Mouse (Mus musculus) c-Kit-positive CD71-positive TER-119-positive erythroid progenitor cells, embryonic 14.5 days (primary cell): ENCODE results near the gene Rexo5.

Experiments
- DNase-seq: peaks from one replicate; pipeline ENCODE4 v3.0.0-alpha.2; 2013; ENCODE audit warnings: low spot score

The Rexo5 gene

GRCm38 (mm10) chr7:119845541-119845940, 51.7 kb downstream of the Rexo5 start:
- no peak for DNase-seq

DNA sequence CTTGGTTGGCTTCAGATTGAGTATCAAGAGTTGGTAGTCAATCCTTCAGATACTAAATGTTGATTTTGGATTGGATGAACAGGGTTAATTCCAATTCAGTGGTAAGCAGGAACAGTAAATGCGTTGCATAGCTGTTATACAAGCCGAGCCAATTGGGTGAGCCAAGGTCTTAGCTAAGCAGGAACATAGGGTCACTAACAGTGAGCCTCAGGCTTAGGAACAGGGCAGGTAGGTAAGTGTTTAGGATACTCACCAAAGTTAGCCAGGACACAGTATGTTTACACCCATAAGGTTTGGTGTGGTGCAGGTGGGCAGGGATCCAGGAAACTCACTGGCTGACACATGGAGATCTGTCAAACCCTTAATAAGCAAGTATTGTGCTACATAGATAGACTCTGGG, 53.6 kb downstream of the Rexo5 start:
- no peak for DNase-seq

GRCm38 (mm10) chr7:119849096-119849495, 55.3 kb downstream of the Rexo5 start:
- DNase-seq = peak; percentile 23

GRCm38 (mm10) chr7:119850737-119851136, 56.9 kb downstream of the Rexo5 start:
- DNase-seq = no peak

GRCm38 (mm10) chr7:119852494-119852893, 58.7 kb downstream of the Rexo5 start:
- no peak for DNase-seq

DNA sequence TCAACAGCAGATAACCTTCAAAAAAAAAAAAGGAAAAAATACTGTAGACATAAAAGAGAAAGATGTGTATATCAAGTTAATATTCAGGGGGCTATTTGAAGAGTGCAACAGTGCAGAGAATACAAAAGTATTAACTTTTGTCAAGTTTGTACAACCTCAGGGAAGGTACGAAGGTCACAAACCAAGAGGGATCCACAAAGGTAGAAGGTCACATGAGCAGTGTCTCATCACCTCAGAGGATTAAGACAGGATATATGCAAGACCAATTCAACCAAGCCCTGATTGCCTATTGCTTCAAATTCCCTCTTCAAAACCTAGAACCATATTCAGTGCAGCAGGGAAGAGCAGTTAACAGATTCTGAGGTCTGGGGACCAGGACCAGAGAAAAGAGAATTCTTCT, 59.4 kb downstream of the Rexo5 start:
- no peak for DNase-seq

DNA sequence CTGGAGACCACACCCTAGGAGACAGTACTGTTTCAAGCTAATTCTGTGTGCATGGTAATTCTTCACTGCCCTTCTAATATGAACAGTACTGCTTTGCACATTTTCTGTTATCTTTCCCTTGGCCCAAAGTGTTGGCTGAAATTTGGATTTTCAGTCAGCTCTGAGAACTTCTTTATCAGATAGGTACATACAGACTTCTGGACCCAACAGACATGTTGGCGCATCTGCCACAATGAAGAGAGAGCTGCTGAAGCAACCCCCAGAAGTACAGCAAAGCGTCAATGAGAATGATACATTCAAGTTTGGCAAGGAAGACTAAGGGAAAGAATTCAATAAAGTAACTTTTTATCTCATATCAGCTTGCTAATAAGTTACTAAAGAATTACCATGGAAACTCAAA, 60.6 kb downstream of the Rexo5 start:
- DNase-seq = no peak

DNA sequence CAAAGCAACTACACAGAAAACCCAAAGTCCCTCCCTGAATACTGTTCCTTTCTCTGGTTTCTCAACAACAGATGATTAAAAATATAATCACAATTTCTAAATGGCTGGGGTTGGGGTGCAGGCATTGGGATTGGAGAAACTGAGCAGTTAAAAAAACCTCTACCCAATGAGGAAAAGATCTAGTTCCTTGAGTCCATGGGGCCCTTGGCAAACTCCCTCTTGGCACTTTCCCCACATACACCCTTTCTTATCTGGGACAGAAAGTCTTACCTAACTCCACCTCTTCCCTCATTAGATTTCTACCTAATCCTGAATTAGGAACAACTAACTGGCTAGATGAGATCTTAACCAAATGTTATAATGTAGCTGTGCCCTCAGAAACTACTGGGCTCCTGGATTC, 61.2 kb downstream of the Rexo5 start:
- no peak for DNase-seq

DNA sequence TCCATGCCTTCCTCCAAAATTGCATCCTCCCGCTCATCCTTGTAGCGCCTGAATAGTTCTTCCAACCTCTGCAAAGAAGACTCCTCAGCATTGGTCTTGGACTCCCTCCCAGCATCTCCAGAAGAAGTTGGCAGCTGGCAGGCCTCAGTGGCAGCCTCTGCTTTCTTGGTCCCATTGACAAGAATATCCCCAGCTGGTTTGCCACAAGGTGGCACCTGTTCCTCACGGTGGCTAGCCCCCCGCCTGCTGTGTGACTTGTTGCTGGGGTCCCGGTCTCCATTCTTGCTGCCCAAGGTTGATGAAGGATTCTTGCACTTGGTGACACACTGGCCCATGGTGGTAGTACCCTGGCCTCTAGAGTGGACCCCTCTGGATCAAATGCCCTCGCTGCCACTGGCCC, 65.7 kb downstream of the Rexo5 start:
- no peak for DNase-seq

DNA sequence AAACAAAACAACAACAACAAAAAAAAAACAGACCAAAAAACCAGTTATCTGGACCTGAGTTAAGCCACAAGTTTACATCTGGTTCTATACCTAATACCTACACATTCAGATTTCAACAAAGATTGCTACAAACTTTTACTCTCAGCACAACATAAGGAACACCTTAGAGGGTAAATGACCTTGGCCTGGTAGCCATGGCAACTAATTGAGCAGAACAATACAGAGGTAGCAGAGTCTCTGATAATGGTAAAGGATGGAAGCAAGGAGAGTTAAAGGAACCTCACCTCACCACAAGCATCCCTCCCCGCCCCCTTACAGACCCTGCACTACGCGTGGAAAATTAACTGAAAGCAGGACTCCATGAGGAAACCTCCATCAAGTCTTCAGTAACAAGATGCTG, 66.3 kb downstream of the Rexo5 start:
- no peak for DNase-seq

GRCm38 (mm10) chr7:119860554-119860953, 66.7 kb downstream of the Rexo5 start:
- no peak for DNase-seq

DNA sequence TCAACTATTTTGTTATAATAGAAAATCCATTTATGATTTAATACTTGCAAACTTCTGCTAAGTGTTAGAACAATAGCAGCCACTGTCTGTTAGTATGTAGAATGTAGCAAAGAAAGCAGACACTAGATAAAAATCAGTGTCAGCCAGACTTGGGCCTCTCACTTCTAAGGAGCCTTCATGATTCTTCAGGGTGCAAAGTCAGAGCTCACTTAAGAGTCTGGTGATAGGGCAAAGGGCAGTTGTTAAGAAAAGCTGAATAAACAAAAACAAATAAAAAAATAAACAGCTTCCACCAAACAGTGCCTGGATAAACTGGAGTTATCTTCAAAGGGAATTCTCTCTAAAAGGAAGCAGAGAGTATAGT, 67.1 kb downstream of the Rexo5 start:
- no peak for DNase-seq

GRCm38 (mm10) chr7:119861335-119862091, 67.7 kb downstream of the Rexo5 start:
- DNase-seq = no peak

- DNase-seq = no peak
Measured at GRCm38 (mm10) chr7:119862167-119862566, 68.4 kb downstream of the Rexo5 start.

DNA sequence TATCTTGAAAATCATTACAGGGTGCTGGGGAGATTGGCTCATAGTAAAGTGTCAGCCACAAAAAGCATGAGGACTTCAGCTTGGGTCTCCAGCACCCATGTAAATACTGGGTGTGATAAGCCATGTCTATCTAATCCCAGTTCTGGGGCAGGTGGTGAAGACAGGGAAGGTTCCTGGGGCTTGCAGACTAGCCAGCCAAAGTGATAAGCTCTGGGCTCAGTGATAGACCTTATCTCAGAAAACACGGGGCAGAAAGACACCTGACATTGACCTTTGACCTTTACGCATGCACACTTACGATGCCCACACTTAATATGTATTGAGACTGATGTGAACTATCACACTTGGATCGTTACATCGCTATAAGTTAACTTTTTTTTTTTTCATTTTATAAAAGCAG, 70.7 kb downstream of the Rexo5 start:
- DNase-seq = peak; percentile 18

DNA sequence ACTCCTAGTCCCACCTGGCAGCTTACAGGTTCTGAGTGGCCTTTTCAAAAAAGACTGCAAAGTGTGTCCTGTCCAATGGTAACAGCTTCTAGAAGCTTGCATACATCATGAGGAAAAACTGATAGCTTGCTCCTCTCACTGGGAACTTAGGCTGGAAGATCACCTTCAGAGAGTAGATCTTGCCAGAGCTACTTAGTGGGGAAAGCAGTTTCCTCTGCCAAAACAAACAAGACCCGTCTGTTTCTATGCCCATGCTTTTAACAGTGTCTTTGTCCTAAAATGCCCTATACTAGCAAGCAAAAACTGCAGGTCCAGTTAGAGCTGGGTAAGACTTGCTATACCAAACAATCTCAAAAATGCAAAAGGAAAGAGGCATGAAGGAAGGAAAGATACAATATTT, 72.3 kb downstream of the Rexo5 start:
- no peak for DNase-seq

GRCm38 (mm10) chr7:119872204-119872603, 78.4 kb downstream of the Rexo5 start:
- DNase-seq = no peak

DNA sequence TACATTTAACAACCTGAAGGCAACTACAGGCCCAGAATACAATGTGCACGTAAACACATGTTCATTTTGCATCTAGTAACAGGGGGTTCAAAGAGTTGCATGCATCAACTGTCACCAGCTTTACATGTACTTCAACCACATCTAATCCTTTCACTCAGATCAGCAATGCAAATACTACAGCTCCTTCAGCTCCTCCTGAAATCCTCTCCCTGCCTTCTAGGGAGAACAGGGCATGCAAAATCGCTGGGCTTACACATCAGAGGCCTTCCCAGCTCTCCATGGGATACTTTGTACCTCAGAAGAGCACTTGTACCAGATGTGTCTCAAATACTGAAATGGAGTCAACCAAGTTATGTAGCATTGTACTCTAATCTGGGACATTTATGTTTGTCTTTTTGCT, 79.2 kb downstream of the Rexo5 start:
- no peak for DNase-seq

- DNase-seq = no peak
Measured at GRCm38 (mm10) chr7:119875776-119876440, 82.1 kb downstream of the Rexo5 start.

DNA sequence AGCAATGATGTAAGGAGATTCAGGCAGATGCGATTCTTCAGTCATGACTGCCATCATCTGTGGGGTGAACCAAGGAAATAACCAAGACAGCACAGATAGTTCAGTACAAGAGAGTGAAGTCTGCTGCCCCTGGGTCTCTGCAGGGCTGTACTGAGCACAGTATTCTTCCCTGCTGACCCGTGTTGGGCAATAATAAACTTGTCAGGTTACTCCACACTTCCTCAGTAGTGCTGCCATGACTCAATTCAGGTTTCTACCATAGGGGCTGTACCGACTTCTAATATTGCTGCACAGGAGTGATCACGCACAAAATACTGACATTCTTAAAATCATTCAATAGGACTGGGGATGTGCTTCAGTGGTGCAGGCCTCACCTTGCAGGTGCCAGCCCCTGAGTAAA, 85.4 kb downstream of the Rexo5 start:
- no peak for DNase-seq

DNA sequence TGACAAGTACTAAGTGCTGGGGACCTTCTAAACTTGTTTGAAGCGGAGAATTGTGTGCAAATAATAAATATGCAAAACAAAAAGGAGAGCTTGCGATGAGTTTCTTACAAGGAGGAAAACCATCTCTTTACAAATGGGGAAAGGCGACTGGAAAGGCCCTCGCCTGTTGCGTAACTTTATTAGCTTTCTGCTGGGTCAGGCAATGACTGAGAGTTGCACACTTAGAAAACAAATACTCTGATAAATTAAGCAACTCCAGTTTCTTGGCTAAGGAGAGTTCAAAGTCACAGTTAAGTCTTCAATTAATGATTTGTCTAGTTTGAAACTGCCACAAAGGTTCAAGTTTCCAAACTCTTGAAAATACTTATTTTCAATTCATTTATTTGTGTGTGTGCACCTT, 86.5 kb downstream of the Rexo5 start:
- DNase-seq = no peak

GRCm38 (mm10) chr7:119881229-119881628, 87.4 kb downstream of the Rexo5 start:
- no peak for DNase-seq

GRCm38 (mm10) chr7:119887887-119888286, 94.1 kb downstream of the Rexo5 start:
- DNase-seq = no peak

- DNase-seq = no peak
Measured at GRCm38 (mm10) chr7:119892198-119892597, 98.4 kb downstream of the Rexo5 start.
